Mouse (Mus musculus) MEL (cell line): ENCODE measurements around the gene Eif5a. TPM values are rescaled to one million over a fixed set of nuclear protein-coding genes. Genes with fewer than 3 reads are reported as not detected.

Experiments
- DNase-seq: peaks from one replicate; pipeline ENCODE4 v3.0.0; 2011; ENCODE audit warnings: low read depth, low spot score
- H3K27ac ChIP-seq: 2 replicates; pipeline ENCODE4 v1.5.1; 2012; ENCODE audit warnings: low read depth, mild to moderate bottlenecking, control low read depth, low read length, moderate library complexity; ENCODE audit not compliant: control insufficient read depth
- H3K27me3 ChIP-seq, 2 experiments: fragments of 150-350 bp in 1 of 2; sonication (generic) in 1 of 2; 2 replicates each; pipeline ENCODE4 v1.6.1; 2012; ENCODE audit warnings: low read length in 2 of 2, mild to moderate bottlenecking in 2 of 2, improper control_type of control experiment in 1 of 2, moderate library complexity in 1 of 2; ENCODE audit not compliant: insufficient read depth in 2 of 2, control insufficient read depth in 1 of 2
- H3K36me3 ChIP-seq, 2 experiments: 2 replicates each; pipeline ENCODE4 v1.6.1; 2012 to 2014; ENCODE audit warnings: low read length in 2 of 2, improper control_type of control experiment in 1 of 2, inconsistent platforms in 1 of 2, mild to moderate bottlenecking in 1 of 2; ENCODE audit not compliant: insufficient read depth in 2 of 2, control insufficient read depth in 1 of 2
- H3K4me1 ChIP-seq, 2 experiments: fragments of 150-350 bp in 1 of 2; sonication (generic) in 1 of 2; 2 replicates each; pipeline ENCODE4 v1.6.1; 2012; ENCODE audit warnings: low read length in 2 of 2, improper control_type of control experiment in 1 of 2, mild to moderate bottlenecking in 1 of 2; ENCODE audit not compliant: insufficient read depth in 2 of 2, control insufficient read depth in 1 of 2
- H3K4me3 ChIP-seq, 2 experiments: fragments of 150-350 bp in 1 of 2; sonication (generic) in 1 of 2; 2 replicates each; pipeline ENCODE4 v1.5.1; 2012; ENCODE audit warnings: low read depth in 2 of 2, low read length in 2 of 2, mild to moderate bottlenecking in 2 of 2, moderate library complexity in 2 of 2, control low read depth in 1 of 2, improper control_type of control experiment in 1 of 2; ENCODE audit not compliant: control insufficient read depth in 1 of 2, insufficient read depth in 1 of 2
- H3K79me2 ChIP-seq: 2 replicates; pipeline ENCODE4 v1.6.1; 2012; ENCODE audit warnings: mild to moderate bottlenecking, low read length, moderate library complexity; ENCODE audit not compliant: control insufficient read depth, poor library complexity, insufficient read depth
- H3K9ac ChIP-seq: 2 replicates; pipeline ENCODE4 v1.6.1; 2012; ENCODE audit warnings: low read depth, mild to moderate bottlenecking, control low read depth, low read length, moderate library complexity; ENCODE audit not compliant: control insufficient read depth, poor library complexity, severe bottlenecking
- H3K9me3 ChIP-seq: fragments of 150-350 bp; sonication (generic); replicated peaks from 2 replicates; pipeline ENCODE4 v1.6.1; 2012; ENCODE audit warnings: mild to moderate bottlenecking, low read length, improper control_type of control experiment, moderate library complexity; ENCODE audit not compliant: insufficient read depth
- CHD2 ChIP-seq: IDR thresholded peaks from 2 replicates; pipeline ENCODE4 v1.6.1; 2011; ENCODE audit warnings: low read length, improper control_type of control experiment
- ELF1 ChIP-seq: IDR thresholded peaks from 2 replicates; pipeline ENCODE4 v1.6.1; 2014; ENCODE audit warnings: low read depth, mild to moderate bottlenecking, inconsistent platforms, low read length, improper control_type of control experiment, moderate library complexity
- EP300 ChIP-seq, 2 experiments: IDR thresholded peaks; 2 replicates each; pipeline ENCODE4 v1.6.1; 2011; ENCODE audit warnings: improper control_type of control experiment in 2 of 2, low read length in 2 of 2, low read depth in 1 of 2, mild to moderate bottlenecking in 1 of 2
- ETS1 ChIP-seq: IDR thresholded peaks from 2 replicates; pipeline ENCODE4 v1.6.1; 2012; ENCODE audit warnings: low read depth, mild to moderate bottlenecking, inconsistent platforms, low read length, improper control_type of control experiment, moderate library complexity
- GABPA ChIP-seq: IDR thresholded peaks from 2 replicates; pipeline ENCODE4 v1.6.1; 2012; ENCODE audit warnings: low read depth, mild to moderate bottlenecking, inconsistent platforms, low read length, improper control_type of control experiment, moderate library complexity
- HCFC1 ChIP-seq: IDR thresholded peaks from 2 replicates; pipeline ENCODE4 v1.6.1; 2012; ENCODE audit warnings: low read depth, mild to moderate bottlenecking, inconsistent platforms, low read length, improper control_type of control experiment, moderate library complexity
- KAT2A ChIP-seq: conservative IDR thresholded peaks from 2 replicates; pipeline ENCODE4 v1.6.1; 2012; ENCODE audit warnings: low read depth, low read length, improper control_type of control experiment, inconsistent platforms
- MAFK ChIP-seq: IDR thresholded peaks from 2 replicates; pipeline ENCODE4 v1.6.1; 2011; ENCODE audit warnings: low read depth, mild to moderate bottlenecking, low read length, improper control_type of control experiment, borderline replicate concordance
- MYB ChIP-seq: IDR thresholded peaks from 2 replicates; pipeline ENCODE4 v1.6.1; 2011; ENCODE audit warnings: mild to moderate bottlenecking, low read depth, low read length, improper control_type of control experiment
- NELFE ChIP-seq: IDR thresholded peaks from 2 replicates; pipeline ENCODE4 v1.6.1; 2011; ENCODE audit warnings: low read depth, low read length, improper control_type of control experiment
- POLR2AphosphoS2 ChIP-seq: IDR thresholded peaks from 2 replicates; pipeline ENCODE4 v1.6.1; 2011; ENCODE audit warnings: low read length, improper control_type of control experiment
- SMC3 ChIP-seq: IDR thresholded peaks from 2 replicates; pipeline ENCODE4 v1.6.1; 2011; ENCODE audit warnings: low read depth, low read length, improper control_type of control experiment
- TAL1 ChIP-seq: IDR thresholded peaks from 2 replicates; pipeline ENCODE4 v1.6.1; 2012; ENCODE audit warnings: mild to moderate bottlenecking, inconsistent platforms, low read length, moderate library complexity, mixed read lengths
- TBP ChIP-seq: IDR thresholded peaks from 2 replicates; pipeline ENCODE4 v1.8.0; 2011; ENCODE audit warnings: low read depth, low read length, improper control_type of control experiment
- UBTF ChIP-seq: IDR thresholded peaks from 2 replicates; pipeline ENCODE4 v1.6.1; 2012; ENCODE audit warnings: low read depth, mild to moderate bottlenecking, inconsistent platforms, low read length, improper control_type of control experiment, moderate library complexity, borderline replicate concordance; ENCODE audit not compliant: insufficient read depth
- USF1 ChIP-seq: IDR thresholded peaks from 2 replicates; pipeline ENCODE4 v1.6.1; 2014; ENCODE audit warnings: low read depth, mild to moderate bottlenecking, inconsistent platforms, low read length, improper control_type of control experiment, moderate library complexity
- USF2 ChIP-seq, 2 experiments: IDR thresholded peaks; 2 replicates each; pipeline ENCODE4 v1.6.1; 2011 to 2012; ENCODE audit warnings: improper control_type of control experiment in 2 of 2, low read length in 2 of 2, borderline replicate concordance in 1 of 2, inconsistent platforms in 1 of 2, low read depth in 1 of 2, mild to moderate bottlenecking in 1 of 2; ENCODE audit not compliant: insufficient read depth in 1 of 2
- ZC3H11A ChIP-seq: IDR thresholded peaks from 2 replicates; pipeline ENCODE4 v1.6.1; 2012; ENCODE audit warnings: low read depth, mild to moderate bottlenecking, inconsistent platforms, low read length, improper control_type of control experiment
- ZNF384 ChIP-seq: IDR thresholded peaks from 2 replicates; pipeline ENCODE4 v1.6.1; 2012; ENCODE audit warnings: low read depth, mild to moderate bottlenecking, inconsistent platforms, low read length, improper control_type of control experiment
- polyA plus RNA-seq, 2 experiments: library from polyadenylated mRNA; stranded (reverse) in 1 of 2; unstranded in 1 of 2; fragments of >175 nt in 1 of 2; fragments of >200 nt in 1 of 2; gene quantifications; 2 replicates each; pipeline versions ENCODE4 v1.2.1 to v1.2.4; 2012; ENCODE audit warnings: low replicate concordance in 2 of 2, low read depth in 1 of 2; ENCODE audit not compliant: insufficient read length in 2 of 2, insufficient read depth in 1 of 2, missing spikeins in 1 of 2
- total RNA-seq: library from RNA; depleted of rRNA; stranded (reverse); fragments of 300-350 nt; gene quantifications from 2 replicates; pipeline ENCODE4 v1.2.3, GENCODE M21; 2012

Eif5a gene
- total and polyA plus RNA-seq, 3 experiments = 1,272 to 3,185 (median 1,428) TPM

DNA sequence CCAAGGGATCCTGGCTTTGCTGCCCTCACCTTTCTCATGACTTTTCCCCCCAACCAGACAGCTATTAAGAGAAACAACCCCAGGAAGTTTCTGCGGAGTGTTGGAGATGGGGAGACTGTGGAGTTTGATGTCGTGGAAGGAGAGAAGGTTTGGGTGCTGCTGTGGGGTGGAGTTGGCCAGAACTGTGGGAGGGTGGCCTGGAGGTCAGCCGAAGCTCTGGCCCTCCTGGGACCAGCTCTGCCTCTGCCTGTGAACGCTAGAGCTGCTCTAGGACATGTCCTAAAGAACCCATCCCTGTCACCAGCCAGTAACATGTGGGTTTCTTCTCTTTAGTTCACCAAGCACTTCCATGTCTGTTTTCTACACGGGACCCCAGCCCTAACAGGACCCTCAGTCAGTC, 17.4 kb upstream of the Eif5a start:
- Histone ChIP-seq H3K9me3 (no peaks in the 10 kb centered on the region), H3K4me3 (no peak overlapping the region), H3K79me2 (no peaks in the 10 kb centered on the region), H3K27ac (no peak overlapping the region), H3K36me3 (peaks cover 0 to 4% of the 10 kb centered on the region in 2 experiments; a peak in 1 of 4 replicates), H3K27me3 (peaks cover 10 to 12% of the 10 kb centered on the region in 2 experiments), H3K4me1 (0 out of 4 replicates have a peak, but pooled peaks cover 3 to 4% of the 10 kb centered on the region in 2 experiments), H3K9ac (no peak overlapping the region)
- TF ChIP-seq TBP (no peak), GABPA (no peak), ELF1 (no peak), MAFK (no peak), ZC3H11A (no peak), UBTF (no peak), USF2 (IDR thresholded peaks at IDR 0.05; ENCODE audit: borderline replicate concordance in 1 of 2, insufficient read depth in 1 of 2, low read depth in 1 of 2, low read length in 2 of 2) (no peak), HCFC1 (no peak), USF1 (no peak)
- no peak for DNase-seq

DNA sequence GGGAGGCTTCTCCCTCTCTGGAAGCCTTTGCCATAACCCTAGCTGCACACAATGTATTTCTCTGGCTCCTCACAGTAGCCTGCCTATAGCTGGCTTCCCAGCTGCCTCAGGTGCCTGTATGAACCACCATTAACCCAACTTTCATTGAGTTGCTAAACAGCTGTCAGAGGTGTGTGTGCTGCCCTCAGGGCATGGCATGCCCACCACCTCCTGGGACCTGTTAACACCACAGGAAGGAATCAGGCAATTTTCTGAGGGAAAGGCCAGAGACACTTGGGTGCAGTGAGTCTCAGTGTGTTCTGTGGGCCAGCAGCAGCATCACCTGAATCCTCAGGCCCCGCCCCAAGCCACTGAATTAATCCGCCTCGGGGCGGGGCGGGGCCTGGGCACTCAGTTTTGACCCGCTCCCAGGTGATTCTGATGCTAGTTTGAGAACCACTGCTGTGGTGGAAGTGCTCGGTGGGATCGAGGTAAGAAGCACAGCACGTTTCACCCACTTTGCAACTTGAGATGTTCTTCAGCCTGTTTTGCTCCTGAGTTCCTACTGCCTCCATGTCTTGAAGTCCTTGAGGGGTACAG, 16.7 kb upstream of the Eif5a start:
- Histone ChIP-seq H3K27me3 (peaks cover 7% of the 10 kb centered on the region in 2 experiments), H3K4me1 (peaks cover 3 to 4% of the 10 kb centered on the region in 2 experiments; a peak in 1 of 4 replicates), H3K9ac (no peak overlapping the region)

More for the DNA sequence above, 16.7 kb upstream of the Eif5a start:
- no peaks in the 10 kb centered on the region for H3K9me3 ChIP-seq
- DNase-seq = no peak
- TF ChIP-seq CHD2 (no peak), USF1 (no peak), POLR2AphosphoS2 (no peak), KAT2A (no peak), MYB (no peak), HCFC1 (no peak), USF2 (IDR thresholded peaks at IDR 0.05; ENCODE audit: borderline replicate concordance in 1 of 2, insufficient read depth in 1 of 2, low read depth in 1 of 2, low read length in 2 of 2) (no peak), ETS1 (no peak), ZNF384 (no peak), TAL1 (no peak), EP300 (IDR thresholded peaks at IDR 0.05; ENCODE audit: low read depth in 1 of 2, low read length in 2 of 2) (no peak), UBTF (no peak), SMC3 (no peak), NELFE (no peak)
- no peaks in the 10 kb centered on the region for H3K79me2 ChIP-seq
- H3K27ac ChIP-seq = no peak overlapping the region
- no peak overlapping the region for H3K4me3 ChIP-seq
- peaks cover 0 to 4% of the 10 kb centered on the region in 2 experiments; a peak in 1 of 4 replicates for H3K36me3 ChIP-seq
